21 mouse cellular contexts compared by ENCODE assay signal in genomic region chr19:15823688-15824371, GRCm38 (mm10).
DNase-seq lines count a peak whose midpoint lies in the region; ATAC-seq and TF ChIP-seq lines count a peak whose summit lies in the region.
"Had no signal": no experiment of that assay in that cellular context is flagged by ENCODE, and none has a peak within 500 bp of the region (broad histone marks: within the 10 kb centered on the region; RNA-seq: fewer than 3 reads in every experiment).

No protein-coding gene starts in this region.

- H3K27ac ChIP-seq in lung, embryonic 15.5 days: no peak overlapping the region
- H3K27ac ChIP-seq: left cerebral cortex, adult 2 months; liver, embryonic 14.5 days; midbrain, embryonic 13.5 days had no signal

- 56% methylated on average over 6 of the region's 6 CpGs for WGBS in lung, embryonic 15.5 days

- no peak overlapping the region for H3K9ac ChIP-seq in lung, embryonic 15.5 days
- H3K9ac ChIP-seq: forebrain, postnatal 0 days; liver, embryonic 14.5 days; midbrain, embryonic 13.5 days had no signal

- no peaks in the 10 kb centered on the region for H3K27me3 ChIP-seq in lung, embryonic 15.5 days
- no peaks in the 10 kb centered on the region for H3K27me3 ChIP-seq in G1E (ENCODE audit: insufficient read depth, low read length)
- H3K27me3 ChIP-seq: megakaryocyte, embryonic 14.5 days had no signal

- H3K9me3 ChIP-seq in lung, embryonic 15.5 days: no peaks in the 10 kb centered on the region
- no peaks in the 10 kb centered on the region for H3K9me3 ChIP-seq in G1E (replicated peaks)
- H3K9me3 ChIP-seq: megakaryocyte, embryonic 14.5 days; midbrain, embryonic 13.5 days had no signal

- H3K4me1 ChIP-seq in lung, embryonic 15.5 days: 0 out of 2 replicates have a peak, but pooled peaks cover 4% of the 10 kb centered on the region
- H3K4me1 ChIP-seq in G1E (ENCODE audit: insufficient read depth, low read depth, low read length): peaks cover 30% of the 10 kb centered on the region
- H3K4me1 ChIP-seq: megakaryocyte, embryonic 14.5 days; midbrain, embryonic 13.5 days had no signal

- no peak for TF ChIP-seq CTCF in G1E (IDR thresholded peaks at IDR 0.05; ENCODE audit: low read depth, low read length)

- no peak overlapping the region for H3K4me2 ChIP-seq in lung, embryonic 15.5 days
- H3K4me2 ChIP-seq: midbrain, embryonic 13.5 days had no signal

- peak; percentile 49; the same call in 1 of the 2 replicates for ATAC-seq in lung, embryonic 15.5 days (ENCODE audit: borderline replicate concordance, extremely low read depth, low FRiP score, low TSS enrichment)
- ATAC-seq in G1E (ENCODE audit: extremely low read depth, insufficient number of reproducible peaks, low FRiP score, poor library complexity, severe bottlenecking): 0 out of 2 replicates have a peak, but pooled peaks have one; percentile 15
- ATAC-seq in granulocyte monocyte progenitor cell, adult 5-6 weeks (replicated peaks; ENCODE audit: poor library complexity, severe bottlenecking): peak; percentile 79
- no peak for ATAC-seq in inflammation-experienced regulatory T-cells, adult 6 months
- ATAC-seq: forebrain, postnatal 0 days; hindbrain, embryonic 16.5 days; midbrain, embryonic 13.5 days had no signal

- DNase-seq in lung, postnatal 36 days: no peak
- DNase-seq in G1E (ENCODE audit: low spot score): no peak
- peak; percentile 55 for DNase-seq in yolk sac, embryonic 10.5 days (ENCODE audit: low spot score)
- no peak for DNase-seq in ovary, postnatal 10 days (ENCODE audit: low spot score)
- DNase-seq: adrenal gland, postnatal 25 days; cerebellum, postnatal 10 days; forebrain, postnatal 0 days; gastrocnemius, postnatal 25 days; heart, postnatal 36 days; kidney, adult 11 months; kidney, postnatal 4 days; lung, postnatal 10 days; retina, postnatal 1 day had no signal

- H3K4me3 ChIP-seq in lung, embryonic 15.5 days: no peak overlapping the region
- peak overlapping the region; percentile 30; the same call in 1 of the 2 replicates for H3K4me3 ChIP-seq in G1E (ENCODE audit: low read depth, low read length)
- H3K4me3 ChIP-seq: left cerebral cortex, adult 2 months; megakaryocyte, embryonic 14.5 days; midbrain, embryonic 13.5 days had no signal

- no peaks in the 10 kb centered on the region for H3K36me3 ChIP-seq in lung, embryonic 15.5 days
- no peaks in the 10 kb centered on the region for H3K36me3 ChIP-seq in G1E (replicated peaks)
- H3K36me3 ChIP-seq: midbrain, embryonic 13.5 days had no signal
